Mouse (Mus musculus) cortical plate, adult 2 months (tissue): Measurements from ENCODE around the gene Eme2.

Experiments
- CTCF ChIP-seq: fragments of 200-500 bp; IDR thresholded peaks from 2 replicates; pipeline ENCODE4 v1.5.1; 2011; ENCODE audit warnings: mild to moderate bottlenecking, control low read depth, low read length; ENCODE audit not compliant: insufficient read depth; ENCODE audit errors: extremely low read depth
- POLR2A ChIP-seq: fragments of 200-500 bp; IDR thresholded peaks from 2 replicates; pipeline ENCODE4 v1.6.1; 2011; ENCODE audit warnings: mild to moderate bottlenecking, low read length, control low read depth; ENCODE audit not compliant: insufficient read depth; ENCODE audit errors: extremely low read depth

GRCm38 (mm10) chr17:24840341-24840740 is 54.5 kb downstream of the Eme2 start:
- TF ChIP-seq CTCF (no peak), POLR2A (no peak)
